Mouse (Mus musculus) small intestine, adult 2 months (tissue): ENCODE measurements around the gene 4933409G03Rik. TPM values are rescaled to one million over a fixed set of nuclear protein-coding genes. Genes with fewer than 3 reads are reported as not detected.

Experiments used
- polyA plus RNA-seq: library from polyadenylated mRNA; depleted of rRNA; stranded (reverse); fragments of >200 nt; gene quantifications from 2 replicates; pipeline ENCODE4 v1.2.3, GENCODE M21; 2012; rRNA removed

Gene 4933409G03Rik
- polyA plus RNA-seq, 1 experiment = not detected

Other genes with a start within 250 kb of the 4933409G03Rik start
- 4.6 and 4.8 TPM in 2 replicates for gene Stk39, start 110.1 kb upstream of the 4933409G03Rik start, polyA plus RNA-seq
- not detected in 2 replicates for gene 4932414N04Rik, start 74.1 kb downstream of the 4933409G03Rik start, polyA plus RNA-seq